Mouse (Mus musculus) cerebellum, adult 8-10 months (tissue): ENCODE measurements around the gene Olfr129.

Source experiments
- DNase-seq: peaks from one replicate; pipeline ENCODE4 v3.0.0; 2022

Olfr129 gene

DNA sequence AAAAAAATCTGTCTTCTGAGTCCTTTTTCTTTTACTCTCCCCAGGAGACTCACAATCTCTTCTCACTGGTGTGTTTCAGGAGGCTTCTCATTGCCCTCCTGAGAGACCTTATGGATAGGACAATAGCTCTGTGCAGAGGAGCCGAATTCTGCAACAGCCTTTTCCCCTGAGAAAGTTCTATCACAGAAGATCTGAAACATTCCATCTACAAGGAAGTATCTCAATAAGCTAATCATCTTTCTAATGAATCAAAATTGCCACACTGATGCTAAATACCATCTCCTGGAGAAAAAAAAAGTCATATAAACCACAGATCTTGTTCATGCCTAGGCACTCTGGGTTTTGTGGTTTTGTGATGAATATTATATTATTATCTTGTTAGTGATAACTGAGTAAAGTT is at the start of gene Olfr129:
Gene Olfr129, minus strand, starts transcription at position 101 of the 400 bp plus-strand sequence.
- DNase-seq, result no peak

DNA sequence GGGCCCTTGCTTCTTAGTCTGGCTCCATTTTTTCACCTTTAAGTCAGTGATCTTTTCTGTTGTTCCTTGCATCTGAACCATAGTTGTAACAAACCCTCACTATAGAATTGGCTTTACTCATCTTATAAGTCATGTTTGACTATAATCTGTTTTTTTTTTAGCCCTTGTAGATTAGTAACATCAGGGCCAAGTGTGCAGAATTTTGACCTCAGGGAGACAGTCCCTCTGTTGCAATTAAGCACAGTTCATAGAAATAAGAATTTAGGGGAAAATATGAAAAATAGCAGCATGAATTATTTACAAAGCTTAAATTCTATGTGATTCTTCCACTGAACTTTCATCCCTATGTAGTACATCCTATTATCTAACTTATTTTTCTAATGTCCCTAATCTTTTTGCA is 28.7 kb upstream of the Olfr129 start, which contains the start of gene Olfr131:
Gene Olfr131, minus strand, starts transcription at position 101 of the 400 bp plus-strand sequence.
- no peak for DNase-seq

DNA sequence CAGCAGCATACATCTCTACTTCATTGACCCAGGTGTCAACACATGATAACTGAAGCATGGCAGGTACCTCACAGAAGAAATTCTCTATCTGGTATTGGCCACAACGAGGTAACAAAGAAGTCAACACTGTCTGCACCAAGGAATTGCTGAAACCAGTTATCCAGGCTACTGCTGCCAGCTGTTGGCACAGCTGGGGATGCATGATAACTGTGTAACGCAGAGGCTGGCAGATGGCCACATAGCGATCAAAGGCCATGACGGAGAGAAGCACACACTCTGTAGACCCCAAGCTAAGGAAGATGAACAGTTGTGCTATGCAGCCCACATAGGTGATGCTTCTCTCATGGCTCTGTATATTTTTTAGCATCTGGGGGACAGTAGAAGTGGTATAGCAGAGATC is 22.5 kb upstream of the Olfr129 start:
- DNase-seq, result no peak

DNA sequence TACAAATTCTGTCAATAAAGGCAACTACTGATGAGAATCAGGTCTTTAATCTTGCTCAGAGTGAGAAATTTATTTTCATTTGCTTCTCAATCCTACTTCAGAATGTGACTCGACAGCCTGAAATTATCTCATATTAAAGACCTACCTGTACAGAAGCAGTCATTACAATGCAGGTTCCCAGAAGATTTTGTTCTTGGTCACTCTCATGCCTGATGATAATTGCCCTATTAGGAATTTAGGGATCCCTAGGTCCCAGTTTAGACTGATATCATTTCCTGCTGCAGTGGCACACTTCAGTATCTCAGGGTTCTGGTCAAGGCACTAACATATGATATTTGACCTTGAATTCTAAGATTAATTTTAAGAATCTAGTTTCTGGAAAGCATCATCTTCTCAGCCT is 3.7 kb upstream of the Olfr129 start, which contains the start of gene Olfr130:
Gene Olfr130, plus strand, starts transcription at position 301 of the 400 bp plus-strand sequence.
- no peak for DNase-seq

DNA sequence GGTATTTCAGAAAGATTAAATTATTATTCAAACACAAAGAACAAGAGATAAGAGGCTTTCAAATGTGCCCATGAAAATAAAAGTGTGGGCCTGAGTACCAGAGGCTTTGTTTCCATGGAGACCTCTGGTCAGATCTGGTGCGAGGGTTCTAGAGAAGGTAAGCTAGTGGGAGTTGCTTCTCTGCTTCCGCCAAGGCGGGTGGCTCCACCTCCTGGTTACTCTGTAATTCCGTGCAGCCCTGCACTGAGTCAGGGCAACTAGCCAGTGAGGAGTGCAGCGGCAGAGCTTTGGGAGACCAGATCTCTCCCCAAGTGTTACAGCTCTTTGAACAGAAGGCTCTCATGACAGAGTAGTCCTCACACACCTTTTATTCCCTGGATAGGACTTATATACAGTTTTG is 33.6 kb downstream of the Olfr129 start:
- no peak for DNase-seq

DNA sequence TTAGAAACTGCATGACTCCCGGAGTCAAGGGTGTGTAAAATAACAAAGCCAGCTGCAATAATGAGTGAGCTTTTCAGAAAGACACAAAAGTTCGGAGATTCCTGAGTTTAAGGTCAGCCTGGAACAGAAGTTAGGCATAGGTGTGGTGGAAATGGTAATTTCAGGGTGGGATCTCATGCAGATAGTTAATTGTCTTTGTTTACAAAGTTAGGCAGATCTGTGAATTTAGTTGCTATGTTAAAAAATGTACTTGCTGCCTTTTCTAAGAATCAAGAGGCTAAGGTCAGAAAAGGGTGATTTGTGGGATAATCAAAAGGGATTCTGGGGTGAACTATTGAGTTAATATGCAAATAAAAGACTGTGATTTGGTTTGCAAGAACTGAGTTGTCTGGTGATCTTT is 43.5 kb downstream of the Olfr129 start:
- DNase-seq, result no peak

DNA sequence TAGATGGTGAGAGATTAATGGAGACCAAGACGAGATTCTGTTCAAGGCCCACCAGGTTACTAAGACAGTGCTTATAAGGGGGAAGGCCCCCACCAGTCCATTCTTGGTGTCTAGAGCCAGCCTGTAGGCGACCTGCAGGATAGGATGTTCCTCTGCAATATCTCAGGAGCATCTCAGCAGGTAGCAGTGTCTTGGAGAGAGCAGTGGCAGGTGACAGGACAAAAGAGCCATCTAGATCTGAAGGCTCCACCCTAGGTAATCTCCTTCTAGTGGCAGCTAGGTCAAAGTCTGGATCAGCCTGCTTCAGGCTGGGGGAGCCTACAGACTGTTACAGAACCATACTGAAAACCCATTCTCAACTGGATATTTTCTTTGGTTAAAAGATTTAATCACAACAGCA is 54.9 kb downstream of the Olfr129 start:
- no peak for DNase-seq
